Mouse (Mus musculus): ENCODE measurements at regions not wholly inside any gene's neighbourhood (a gene's known extent, or its start where the extent isn't known, plus 50 kb on each side); places are given as distances from the start of the nearest gene placed in this dataset.

DNA sequence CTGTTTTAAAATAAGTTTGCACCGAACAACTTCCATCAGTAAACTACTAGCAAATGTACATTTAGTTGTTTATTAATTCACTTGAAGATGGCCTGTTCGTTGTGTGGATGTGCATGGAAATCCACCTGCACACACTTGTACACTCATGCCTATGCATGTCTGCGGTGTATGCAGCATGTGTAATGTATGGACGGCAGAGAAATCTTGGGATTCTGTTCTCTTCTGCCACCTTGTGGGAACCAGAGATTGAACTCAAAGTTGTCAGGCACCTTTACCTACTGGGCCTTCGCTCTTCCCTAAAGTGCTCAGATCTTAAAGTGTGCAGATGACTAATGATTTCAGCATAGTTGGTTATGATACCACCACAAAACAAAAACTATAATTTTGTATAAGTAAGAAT, 137.4 kb downstream of the Kitl start:
- WGBS, result 39% methylated on average over 5 of the region's 5 CpGs
- Histone ChIP-seq H3K27me3 (replicated peaks) (no peaks in the 10 kb centered on the region), H3K36me3 (no peaks in the 10 kb centered on the region), H3K9me3 (no peaks in the 10 kb centered on the region), H3K27ac (no peak overlapping the region), H3K4me1 (no peaks in the 10 kb centered on the region), H3K4me3 (replicated peaks) (no peak overlapping the region), H3K9ac (no peak overlapping the region), H3K4me2 (no peak overlapping the region)
- peak; percentile 65 for ATAC-seq (ENCODE audit: insufficient read depth, low FRiP score, low read depth)

DNA sequence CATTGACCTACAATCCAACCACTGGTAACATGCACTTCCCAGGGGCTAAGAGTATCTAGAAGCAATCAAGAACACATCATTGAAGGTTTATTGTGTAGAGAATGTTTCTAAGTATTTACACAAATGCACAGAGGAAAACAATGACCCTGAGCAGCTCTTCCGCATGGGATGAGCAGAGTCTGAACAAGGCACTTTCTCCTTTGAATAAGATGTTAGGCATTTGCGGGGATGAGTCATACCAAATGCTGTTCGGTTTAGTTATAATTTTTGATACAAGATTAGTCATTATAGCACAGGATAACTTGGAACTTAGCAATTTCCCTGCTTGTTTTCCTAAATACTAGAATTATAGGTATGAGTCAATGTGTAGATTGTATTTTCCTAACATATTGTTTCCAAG, 137.9 kb downstream of the Kitl start:
- no peaks in the 10 kb centered on the region for H3K27me3 ChIP-seq (replicated peaks)
- H3K9ac ChIP-seq, result no peak overlapping the region
- ATAC-seq (ENCODE audit: insufficient read depth, low FRiP score, low read depth), result no peak
- no peaks in the 10 kb centered on the region for H3K9me3 ChIP-seq
- H3K4me1 ChIP-seq, result no peaks in the 10 kb centered on the region
- H3K27ac ChIP-seq, result no peak overlapping the region
- no peak overlapping the region for H3K4me2 ChIP-seq
- no peak overlapping the region for H3K4me3 ChIP-seq (replicated peaks)
- 84% methylated on average over 3 of the region's 3 CpGs for WGBS
- H3K36me3 ChIP-seq, result no peaks in the 10 kb centered on the region

- no peaks in the 10 kb centered on the region for H3K4me1 ChIP-seq
- no peak overlapping the region for H3K9ac ChIP-seq
- no peak for ATAC-seq (ENCODE audit: insufficient read depth, low FRiP score, low read depth)
- no peaks in the 10 kb centered on the region for H3K27me3 ChIP-seq (replicated peaks)
- no peaks in the 10 kb centered on the region for H3K9me3 ChIP-seq
- 83% methylated on average over 2 of the region's 2 CpGs for WGBS
- H3K4me3 ChIP-seq (replicated peaks), result no peak overlapping the region
- H3K4me2 ChIP-seq, result no peak overlapping the region
- H3K27ac ChIP-seq, result no peak overlapping the region
- no peaks in the 10 kb centered on the region for H3K36me3 ChIP-seq
Observed at GRCm38 (mm10) chr10:100155566-100155965, 140.1 kb downstream of the Kitl start.

DNA sequence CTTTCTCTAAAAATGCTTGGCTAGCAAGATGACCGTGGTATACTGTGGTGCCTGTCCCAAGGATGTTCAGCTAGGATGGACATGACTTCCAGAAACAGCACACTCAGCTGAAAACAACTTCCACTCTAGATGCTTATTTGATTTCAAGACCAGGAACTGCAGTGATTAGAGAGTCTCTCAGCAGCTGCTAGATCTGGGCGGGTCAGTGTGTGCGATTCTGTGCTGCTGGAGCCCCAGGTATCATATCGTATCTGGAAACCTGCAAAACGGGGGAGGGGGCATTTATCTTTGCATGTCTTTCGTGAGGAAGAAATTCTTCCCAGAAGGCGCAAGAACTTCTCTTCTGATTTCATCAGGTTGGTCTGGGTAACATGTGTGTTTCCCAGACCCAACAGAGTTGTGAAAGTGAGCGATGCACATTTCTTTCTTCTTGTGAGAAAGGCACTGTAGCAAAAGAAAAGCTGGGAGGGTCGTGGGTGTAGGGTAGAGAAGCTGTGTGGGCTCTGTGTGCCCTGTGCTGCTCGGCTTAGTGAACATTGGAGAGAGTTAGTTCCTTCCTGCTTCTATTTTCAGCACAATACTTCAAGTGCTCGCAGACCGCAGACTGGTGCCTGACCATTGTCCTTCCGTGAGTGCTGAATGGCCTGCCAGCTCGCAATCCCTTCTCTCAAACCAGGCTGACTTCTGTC, 144.6 kb downstream of the Kitl start:
- no peak overlapping the region for H3K9ac ChIP-seq
- H3K9me3 ChIP-seq, result no peaks in the 10 kb centered on the region
- H3K27me3 ChIP-seq (replicated peaks), result no peaks in the 10 kb centered on the region
- H3K4me2 ChIP-seq, result no peak overlapping the region
- ATAC-seq (ENCODE audit: insufficient read depth, low FRiP score, low read depth), result no peak
- H3K4me3 ChIP-seq (replicated peaks), result no peak overlapping the region
- H3K4me1 ChIP-seq, result no peaks in the 10 kb centered on the region
- 55% methylated on average over 14 of the region's 14 CpGs for WGBS
- peak overlapping the region; percentile 31; the same call in 1 of the 2 replicates for H3K27ac ChIP-seq
- H3K36me3 ChIP-seq, result no peaks in the 10 kb centered on the region

GRCm38 (mm10) chr10:100160532-100160852, 145.1 kb downstream of the Kitl start:
- Histone ChIP-seq H3K4me1 (no peaks in the 10 kb centered on the region), H3K9ac (no peak overlapping the region), H3K4me2 (no peak overlapping the region), H3K27me3 (replicated peaks) (no peaks in the 10 kb centered on the region), H3K27ac (peak overlapping the region; percentile 31; the same call in 1 of the 2 replicates), H3K9me3 (no peaks in the 10 kb centered on the region), H3K36me3 (no peaks in the 10 kb centered on the region), H3K4me3 (replicated peaks) (no peak overlapping the region)
- no peak for ATAC-seq (ENCODE audit: insufficient read depth, low FRiP score, low read depth)
- WGBS, result 35% methylated on average over 4 of the region's 4 CpGs

GRCm38 (mm10) chr10:100161117-100161516, 145.7 kb downstream of the Kitl start:
- Histone ChIP-seq H3K4me1 (no peaks in the 10 kb centered on the region), H3K4me3 (replicated peaks) (no peak overlapping the region), H3K27me3 (replicated peaks) (no peaks in the 10 kb centered on the region), H3K4me2 (no peak overlapping the region), H3K9ac (no peak overlapping the region), H3K9me3 (no peaks in the 10 kb centered on the region), H3K27ac (no peak overlapping the region), H3K36me3 (no peaks in the 10 kb centered on the region)
- 42% methylated on average over 3 of the region's 3 CpGs for WGBS
- no peak for ATAC-seq (ENCODE audit: insufficient read depth, low FRiP score, low read depth)

DNA sequence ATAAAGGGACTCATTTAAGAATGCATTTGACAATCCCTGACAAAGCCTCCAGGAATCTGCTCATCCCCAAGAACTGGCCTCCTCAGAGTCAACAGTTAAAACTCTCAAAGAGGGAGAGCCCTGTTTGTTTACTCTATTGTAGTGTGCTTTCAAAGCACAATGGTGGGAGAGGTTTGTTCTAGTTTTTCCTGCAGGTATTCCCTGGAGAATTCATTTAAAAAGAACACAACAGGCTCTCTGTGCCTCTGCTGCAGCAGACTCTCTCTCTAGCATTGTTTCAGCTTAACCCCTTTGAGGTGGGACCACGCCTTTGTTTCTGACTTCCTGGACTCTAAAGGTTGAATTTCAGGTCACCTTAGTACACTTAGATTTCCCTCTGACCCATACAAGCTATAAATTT, 149.1 kb downstream of the Kitl start:
- H3K4me3 ChIP-seq (replicated peaks), result no peak overlapping the region
- H3K9me3 ChIP-seq, result no peaks in the 10 kb centered on the region
- no peaks in the 10 kb centered on the region for H3K27me3 ChIP-seq (replicated peaks)
- WGBS, result 42% methylated on average over 1 of the region's 1 CpGs
- no peak overlapping the region for H3K4me2 ChIP-seq
- H3K27ac ChIP-seq, result no peak overlapping the region
- H3K4me1 ChIP-seq, result no peaks in the 10 kb centered on the region
- no peak overlapping the region for H3K9ac ChIP-seq
- no peak for ATAC-seq (ENCODE audit: insufficient read depth, low FRiP score, low read depth)
- no peaks in the 10 kb centered on the region for H3K36me3 ChIP-seq

GRCm38 (mm10) chr10:100170836-100171235, 155.4 kb downstream of the Kitl start:
- Histone ChIP-seq H3K27ac (no peak overlapping the region), H3K9me3 (no peaks in the 10 kb centered on the region), H3K4me3 (replicated peaks) (no peak overlapping the region), H3K27me3 (replicated peaks) (no peaks in the 10 kb centered on the region), H3K36me3 (no peaks in the 10 kb centered on the region), H3K4me1 (no peaks in the 10 kb centered on the region), H3K9ac (no peak overlapping the region), H3K4me2 (no peak overlapping the region)
- no peak for ATAC-seq (ENCODE audit: insufficient read depth, low FRiP score, low read depth)

DNA sequence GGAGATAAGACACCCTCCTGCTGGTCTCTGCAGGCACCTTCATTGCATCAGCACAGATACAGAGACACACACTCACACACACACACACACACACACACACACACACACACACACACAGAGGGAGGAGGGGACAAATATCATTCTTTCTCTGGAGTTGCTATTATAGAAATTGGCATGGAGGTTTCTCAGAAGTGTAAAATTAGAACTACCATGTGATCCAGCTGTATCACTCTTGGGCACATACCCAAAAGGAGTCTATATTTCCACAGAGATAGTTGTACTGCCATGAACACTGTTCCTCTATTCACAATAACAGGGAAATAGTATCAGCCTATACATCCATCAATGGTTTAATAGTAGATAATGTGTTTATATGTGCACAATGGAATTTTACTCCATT, 137.8 kb upstream of the Gm4301 start:
- no peak overlapping the region for H3K27ac ChIP-seq
- no peak for ATAC-seq (ENCODE audit: insufficient read depth, low FRiP score, low read depth)
- H3K9ac ChIP-seq, result no peak overlapping the region
- H3K36me3 ChIP-seq, result no peaks in the 10 kb centered on the region
- H3K4me1 ChIP-seq, result no peaks in the 10 kb centered on the region
- no peaks in the 10 kb centered on the region for H3K9me3 ChIP-seq
- no peaks in the 10 kb centered on the region for H3K27me3 ChIP-seq (replicated peaks)
- H3K4me2 ChIP-seq, result no peak overlapping the region
- H3K4me3 ChIP-seq (replicated peaks), result no peak overlapping the region

DNA sequence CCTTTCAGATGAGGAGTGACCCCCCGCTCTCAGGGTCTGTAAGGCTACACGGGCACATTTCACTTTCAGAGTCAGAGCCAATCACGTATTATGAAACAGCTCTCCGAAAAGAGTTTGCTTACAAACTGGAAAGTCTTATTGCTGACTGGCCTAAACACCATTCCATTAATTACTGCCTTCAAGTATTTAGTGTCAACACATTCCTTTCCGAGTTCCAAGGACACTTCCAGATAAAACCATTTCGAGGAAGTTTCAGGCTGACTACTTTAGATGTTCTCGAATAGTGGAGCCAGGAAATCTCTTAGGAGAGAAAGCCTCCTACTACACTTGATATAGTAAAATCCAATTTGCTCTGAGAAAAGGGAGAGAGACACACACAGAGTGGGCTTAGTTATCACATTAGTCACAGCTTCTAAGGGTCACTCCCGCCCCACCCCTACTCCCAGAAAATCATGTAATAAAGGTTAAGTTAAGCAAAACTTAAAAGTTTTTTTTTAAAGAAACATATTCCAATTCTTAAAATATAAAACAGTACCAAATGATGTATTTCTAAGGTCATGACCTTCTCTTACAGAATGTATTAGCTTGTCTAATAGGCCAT, 136.3 kb upstream of the Gm4301 start:
- H3K27ac ChIP-seq, result no peak overlapping the region
- H3K27me3 ChIP-seq (replicated peaks), result no peaks in the 10 kb centered on the region
- H3K4me2 ChIP-seq, result no peak overlapping the region
- no peak overlapping the region for H3K4me3 ChIP-seq (replicated peaks)
- no peaks in the 10 kb centered on the region for H3K9me3 ChIP-seq
- 51% methylated on average over 8 of the region's 8 CpGs for WGBS
- no peaks in the 10 kb centered on the region for H3K4me1 ChIP-seq
- ATAC-seq (ENCODE audit: insufficient read depth, low FRiP score, low read depth), result no peak
- H3K9ac ChIP-seq, result no peak overlapping the region
- no peaks in the 10 kb centered on the region for H3K36me3 ChIP-seq

- WGBS, result 16% methylated on average over 8 of the region's 8 CpGs
- no peak overlapping the region for H3K9ac ChIP-seq
- no peaks in the 10 kb centered on the region for H3K27me3 ChIP-seq (replicated peaks)
- no peak overlapping the region for H3K27ac ChIP-seq
- no peaks in the 10 kb centered on the region for H3K36me3 ChIP-seq
- H3K9me3 ChIP-seq, result no peaks in the 10 kb centered on the region
- no peak for ATAC-seq (ENCODE audit: insufficient read depth, low FRiP score, low read depth)
- no peak overlapping the region for H3K4me3 ChIP-seq (replicated peaks)
- H3K4me1 ChIP-seq, result no peaks in the 10 kb centered on the region
- H3K4me2 ChIP-seq, result 0 out of 2 replicates have a peak overlapping the region, but pooled peaks have one; percentile 11
Observed at GRCm38 (mm10) chr10:100200431-100200830, 135.0 kb upstream of the Gm4301 start.

DNA sequence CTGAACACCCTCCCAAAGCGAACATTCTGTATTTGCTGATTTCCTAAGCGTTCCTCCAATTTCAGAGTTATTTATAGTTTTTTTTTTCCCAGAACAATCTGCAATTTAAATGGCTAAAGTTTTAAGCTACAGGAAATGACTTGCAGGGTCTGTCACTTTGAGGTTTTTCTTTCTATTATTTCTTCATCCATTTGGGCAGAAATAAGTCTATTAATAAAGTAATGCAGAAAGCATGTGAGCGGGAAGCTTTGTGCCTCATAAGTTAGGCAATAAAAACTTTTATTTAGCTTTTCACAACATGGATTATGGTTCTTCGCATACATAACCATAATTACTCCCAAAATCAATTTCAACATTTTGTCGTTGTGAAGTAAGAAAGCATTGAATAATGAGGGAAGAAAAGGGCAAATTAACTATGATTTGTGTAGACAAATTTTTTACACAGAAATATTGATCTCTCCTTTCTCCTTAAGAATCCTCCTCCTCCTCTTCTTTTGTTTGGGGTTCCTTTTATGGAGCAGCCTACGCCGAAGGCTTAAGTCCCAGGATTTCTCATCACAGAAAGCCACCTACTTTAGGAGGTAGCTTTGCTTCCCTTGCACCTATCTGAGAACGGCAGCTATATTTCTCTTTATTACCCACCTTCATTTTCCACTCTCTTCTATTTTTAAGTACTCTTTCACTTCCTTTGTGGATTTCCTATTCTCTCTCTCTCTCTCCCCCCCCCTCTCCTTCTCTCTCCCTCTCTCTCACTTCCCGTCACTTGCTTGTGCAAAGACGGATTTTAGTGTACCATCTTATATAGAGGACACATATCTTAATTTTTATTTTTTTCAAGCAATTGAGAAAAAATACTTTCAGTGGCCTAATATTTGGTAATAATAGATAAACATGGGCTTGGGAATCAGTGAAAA, 128.6 kb upstream of the Gm4301 start:
- WGBS, result 81% methylated on average over 10 of the region's 10 CpGs
- no peak for ATAC-seq (ENCODE audit: insufficient read depth, low FRiP score, low read depth)
- Histone ChIP-seq H3K9ac (no peak overlapping the region), H3K9me3 (no peaks in the 10 kb centered on the region), H3K4me3 (replicated peaks) (no peak overlapping the region), H3K4me1 (no peaks in the 10 kb centered on the region), H3K27ac (no peak overlapping the region), H3K4me2 (no peak overlapping the region), H3K27me3 (replicated peaks) (no peaks in the 10 kb centered on the region), H3K36me3 (no peaks in the 10 kb centered on the region)

All from stomach, embryonic 15.5 days (tissue).